Mouse (Mus musculus): ENCODE measurements around the gene Iqgap3.
A peak's percentile ranks its signal among the peaks of the same experiment; 100 is the strongest.

Iqgap3 gene

GRCm38 (mm10) chr3:88138336-88139242 lies 56.8 kb downstream of the Iqgap3 start:
- DNase-seq (ENCODE audit: low read depth, low spot score): peak; percentile 97

- peak; percentile 52 for DNase-seq (ENCODE audit: low read depth, low spot score)
Observed at GRCm38 (mm10) chr3:88139243-88140177, 57.7 kb downstream of the Iqgap3 start.

- DNase-seq (ENCODE audit: low read depth, low spot score): peak; percentile 82
Observed at GRCm38 (mm10) chr3:88140178-88140902, 58.6 kb downstream of the Iqgap3 start.

GRCm38 (mm10) chr3:88140903-88141430 lies 59.2 kb downstream of the Iqgap3 start:
- DNase-seq (ENCODE audit: low read depth, low spot score): no peak

GRCm38 (mm10) chr3:88141439-88141786 lies 59.6 kb downstream of the Iqgap3 start:
- no peak for DNase-seq (ENCODE audit: low read depth, low spot score)

- peak; percentile 95 for DNase-seq (ENCODE audit: low read depth, low spot score)
Observed at GRCm38 (mm10) chr3:88141787-88142523, 60.2 kb downstream of the Iqgap3 start, which contains the start of gene Mef2d. Gene Mef2d (plus strand): TSS chr3:88142372.

GRCm38 (mm10) chr3:88142546-88142915 lies 60.8 kb downstream of the Iqgap3 start:
- DNase-seq (ENCODE audit: low read depth, low spot score): no peak

- peak; percentile 83 for DNase-seq (ENCODE audit: low read depth, low spot score)
Observed at GRCm38 (mm10) chr3:88142916-88143771, 61.4 kb downstream of the Iqgap3 start.

- DNase-seq (ENCODE audit: low read depth, low spot score): peak; percentile 37
Observed at GRCm38 (mm10) chr3:88143961-88144486, 62.3 kb downstream of the Iqgap3 start.

GRCm38 (mm10) chr3:88144648-88145410 lies 63.1 kb downstream of the Iqgap3 start:
- peak; percentile 45 for DNase-seq (ENCODE audit: low read depth, low spot score)

- peak; percentile 74 for DNase-seq (ENCODE audit: low read depth, low spot score)
Observed at GRCm38 (mm10) chr3:88145411-88145782, 63.6 kb downstream of the Iqgap3 start.

- peak; percentile 56 for DNase-seq (ENCODE audit: low read depth, low spot score)
Observed at GRCm38 (mm10) chr3:88145952-88146351, 64.2 kb downstream of the Iqgap3 start.

- no peak for DNase-seq (ENCODE audit: low read depth, low spot score)
Observed at GRCm38 (mm10) chr3:88146376-88147112, 64.8 kb downstream of the Iqgap3 start.

GRCm38 (mm10) chr3:88147444-88147843 lies 65.7 kb downstream of the Iqgap3 start:
- DNase-seq (ENCODE audit: low read depth, low spot score): no peak

GRCm38 (mm10) chr3:88147866-88148265 lies 66.1 kb downstream of the Iqgap3 start:
- no peak for DNase-seq (ENCODE audit: low read depth, low spot score)

GRCm38 (mm10) chr3:88148354-88148753 lies 66.6 kb downstream of the Iqgap3 start:
- no peak for DNase-seq (ENCODE audit: low read depth, low spot score)

- DNase-seq (ENCODE audit: low read depth, low spot score): peak; percentile 65
Observed at GRCm38 (mm10) chr3:88148776-88149509, 67.2 kb downstream of the Iqgap3 start.

Measured in 3T3-L1 (cell line).